Mouse (Mus musculus): ENCODE measurements around the gene Slc22a8.

GRCm38 (mm10) chr19:8597269-8597668 lies 6.2 kb downstream of the Slc22a8 start:
- TF ChIP-seq POLR2A (IDR thresholded peaks at IDR 0.05; ENCODE audit: extremely low read depth, insufficient read depth, low read length) (no peak), CTCF (IDR thresholded peaks at IDR 0.05; ENCODE audit: extremely low read depth, insufficient read depth, low read length) (no peak)

All from cortical plate, adult 2 months (tissue).